Mouse (Mus musculus) adrenal gland, postnatal 14 days (tissue): ENCODE results near the gene Ust. TPM values are rescaled to one million over a fixed set of nuclear protein-coding genes. Genes with fewer than 3 reads are reported as not detected.

Experiments used
- DNase-seq: peaks from one replicate; pipeline ENCODE4 v3.0.0; 2021; ENCODE audit warnings: mixed read lengths
- total RNA-seq: library from RNA; stranded (reverse); gene quantifications from 2 replicates; pipeline ENCODE4 v1.2.3, GENCODE M21; 2021

Ust gene
- total RNA-seq, 1 experiment from 2014 or later: 5.9 TPM

DNA sequence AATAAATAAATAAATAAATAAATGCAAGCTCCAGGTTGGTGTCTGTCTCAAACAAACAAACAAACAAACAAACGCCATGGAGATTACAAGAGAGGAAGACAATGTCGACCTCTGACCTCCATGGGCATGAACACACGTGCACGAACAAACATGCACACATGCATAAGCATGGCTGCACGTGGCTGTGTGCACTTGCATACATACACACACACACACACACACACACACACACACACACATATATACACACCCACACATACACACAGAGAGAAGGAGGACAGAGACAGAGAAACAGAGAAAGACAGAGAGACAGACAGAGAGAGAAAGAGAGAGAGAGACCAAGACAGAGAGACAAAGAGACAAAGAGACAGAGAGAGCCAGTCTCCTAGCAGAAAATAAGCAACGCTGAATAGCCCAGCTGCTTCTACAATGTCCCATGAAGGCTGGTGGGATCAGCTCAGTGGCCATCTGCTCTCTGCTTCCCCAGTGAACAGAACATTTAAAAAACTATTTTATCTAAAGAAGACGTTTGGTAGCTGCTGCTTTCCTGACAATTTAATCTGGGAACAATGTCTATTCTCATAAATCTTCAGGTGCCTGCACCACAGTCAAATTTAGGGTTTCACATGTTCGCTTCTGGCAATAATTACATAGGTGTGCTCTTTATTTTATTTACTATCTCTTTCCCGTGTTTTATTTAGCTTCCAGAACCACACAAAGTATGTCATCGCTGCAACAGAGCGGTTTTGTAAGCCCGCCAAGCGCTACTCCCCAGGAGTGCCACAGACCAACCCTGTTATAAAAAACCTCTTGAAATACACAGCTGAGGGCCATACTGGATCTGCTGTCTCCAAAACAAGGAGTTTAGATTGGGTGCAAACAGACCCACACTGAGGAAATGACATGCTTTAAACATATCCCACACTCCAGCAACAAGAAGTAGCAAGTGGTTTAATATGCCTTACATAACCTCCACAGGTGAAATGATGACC is 89.5 kb downstream of the Ust start:
- no peak for DNase-seq

DNA sequence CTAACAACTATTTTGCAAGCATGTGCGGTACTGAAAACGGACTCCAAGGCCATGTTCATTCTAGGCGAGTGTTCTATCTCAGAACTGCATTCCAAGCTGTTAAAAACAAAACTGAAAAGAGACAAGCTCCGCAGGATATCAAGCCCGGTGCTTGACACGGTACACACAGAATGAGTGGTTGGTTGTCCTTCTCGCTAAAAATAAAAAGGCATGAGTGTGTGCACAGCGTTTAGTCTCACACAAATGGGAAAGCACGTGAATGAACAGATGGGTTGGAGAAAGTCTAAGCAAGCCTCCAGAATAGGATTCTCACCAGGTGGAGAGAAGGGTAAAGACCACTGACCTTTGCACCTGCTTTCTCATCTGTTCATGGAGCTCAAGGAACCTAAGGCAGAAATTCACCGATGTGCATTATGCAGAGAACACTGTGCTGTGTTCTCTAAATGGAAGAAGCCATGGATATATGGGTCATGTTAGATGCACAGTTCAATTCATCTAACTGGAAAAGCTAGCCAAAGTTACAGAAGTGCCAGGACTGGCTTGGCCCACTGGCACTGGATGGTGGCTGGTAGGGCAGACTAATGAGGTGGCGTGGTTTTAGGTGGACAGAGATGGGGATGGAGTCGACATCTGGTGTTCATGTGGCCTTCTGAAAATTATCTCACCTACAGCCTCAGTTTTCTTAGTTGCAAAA is 90.8 kb downstream of the Ust start:
- no peak for DNase-seq

DNA sequence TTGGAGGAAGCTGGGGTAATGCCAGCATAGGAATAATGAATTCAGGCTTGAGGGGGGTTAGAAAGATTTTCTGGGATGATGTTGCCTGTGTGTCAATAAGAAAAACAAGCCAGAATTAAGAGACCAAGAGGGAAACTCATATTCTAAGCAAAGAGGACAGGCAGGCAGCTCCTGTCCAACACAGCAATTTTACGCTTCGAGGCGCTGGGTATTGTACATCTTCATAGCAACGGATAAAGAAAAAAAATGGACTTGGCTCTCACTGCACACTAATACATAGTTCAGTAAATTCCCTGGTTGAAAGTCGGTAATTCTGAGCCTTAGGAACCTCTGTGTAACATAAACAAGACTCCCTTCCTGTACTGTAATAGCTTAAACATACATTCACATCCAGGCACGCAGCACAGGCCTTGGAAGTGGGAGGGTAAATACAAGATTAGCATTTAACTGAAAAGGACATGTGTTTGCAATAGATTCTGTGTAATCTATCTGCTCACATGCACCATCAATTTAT is 99.1 kb downstream of the Ust start:
- no peak for DNase-seq

DNA sequence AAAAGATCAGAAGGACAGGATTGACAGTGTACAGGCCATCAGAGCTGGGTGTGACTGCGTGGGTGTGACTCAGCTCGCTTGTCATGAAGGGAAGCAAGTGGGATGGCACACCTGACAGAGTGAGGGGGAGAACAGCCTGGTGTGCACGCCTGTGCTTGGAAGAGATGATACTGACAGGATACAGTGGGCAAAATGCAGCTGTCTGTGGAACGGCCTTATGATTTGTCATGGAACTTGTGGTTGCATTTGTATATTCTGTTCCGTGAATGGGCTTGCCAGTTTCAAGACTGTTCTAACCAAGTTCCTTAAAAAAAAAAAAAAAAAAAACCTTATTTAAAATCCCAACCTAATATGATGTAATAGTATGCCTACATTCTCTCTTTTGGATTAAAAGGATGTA is 103.2 kb downstream of the Ust start:
- DNase-seq: no peak

DNA sequence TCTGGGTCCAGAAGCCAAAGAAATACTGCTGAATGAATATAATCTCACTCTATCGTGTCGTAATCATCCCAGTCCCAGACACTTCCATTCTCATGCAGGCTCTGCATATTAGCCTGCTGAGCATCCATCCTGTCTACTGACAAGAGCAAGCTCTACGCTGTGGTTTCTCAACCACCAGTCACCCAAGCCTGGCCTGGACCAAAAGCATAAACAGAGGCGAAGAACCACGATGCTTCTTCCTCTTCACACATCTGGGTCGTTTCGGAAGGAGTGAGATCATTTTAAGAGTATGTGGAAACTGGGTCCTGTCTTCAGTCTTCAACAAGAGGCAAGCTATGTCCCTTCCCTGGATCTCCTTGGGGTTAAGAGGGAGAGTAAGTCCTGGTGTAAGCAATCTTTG is 103.6 kb downstream of the Ust start:
- no peak for DNase-seq

DNA sequence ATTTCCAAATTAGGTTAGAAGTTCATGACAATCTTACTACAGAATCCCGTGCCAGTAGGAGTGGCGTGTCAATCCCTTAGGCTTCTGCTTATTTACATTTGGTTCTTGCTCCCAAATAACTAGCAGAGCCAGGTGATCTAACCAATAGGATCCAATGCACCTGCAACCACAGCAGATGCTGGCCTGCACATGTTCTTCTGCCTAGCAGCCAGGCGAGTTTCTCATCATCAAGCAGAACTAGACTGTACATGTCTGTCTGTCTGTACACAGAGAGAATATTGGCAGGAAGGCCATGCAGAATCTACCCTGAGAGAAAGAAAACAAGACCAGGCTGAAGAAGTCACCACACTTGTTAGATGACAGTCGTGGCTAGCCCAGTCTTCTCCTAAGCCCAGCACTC is 113.5 kb downstream of the Ust start:
- no peak for DNase-seq

DNA sequence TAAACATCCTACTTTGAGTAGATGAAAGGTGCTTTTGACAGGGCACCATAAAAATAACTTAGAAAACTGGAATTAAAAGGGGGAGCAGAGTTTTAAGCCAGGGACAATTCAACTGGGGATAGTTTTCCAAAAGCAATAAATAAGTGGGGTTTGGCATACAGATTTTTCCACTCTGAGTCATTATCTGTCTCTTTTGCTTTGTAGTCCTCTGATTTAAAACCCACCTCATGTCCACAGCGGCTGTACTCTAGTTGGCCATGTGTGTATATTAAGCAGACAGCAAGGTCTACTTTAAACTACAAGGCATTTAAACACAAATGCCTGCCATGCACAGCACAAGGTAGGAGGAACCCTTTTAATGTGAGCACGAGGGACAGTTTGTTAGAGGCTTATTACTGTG is 126.4 kb downstream of the Ust start:
- no peak for DNase-seq

DNA sequence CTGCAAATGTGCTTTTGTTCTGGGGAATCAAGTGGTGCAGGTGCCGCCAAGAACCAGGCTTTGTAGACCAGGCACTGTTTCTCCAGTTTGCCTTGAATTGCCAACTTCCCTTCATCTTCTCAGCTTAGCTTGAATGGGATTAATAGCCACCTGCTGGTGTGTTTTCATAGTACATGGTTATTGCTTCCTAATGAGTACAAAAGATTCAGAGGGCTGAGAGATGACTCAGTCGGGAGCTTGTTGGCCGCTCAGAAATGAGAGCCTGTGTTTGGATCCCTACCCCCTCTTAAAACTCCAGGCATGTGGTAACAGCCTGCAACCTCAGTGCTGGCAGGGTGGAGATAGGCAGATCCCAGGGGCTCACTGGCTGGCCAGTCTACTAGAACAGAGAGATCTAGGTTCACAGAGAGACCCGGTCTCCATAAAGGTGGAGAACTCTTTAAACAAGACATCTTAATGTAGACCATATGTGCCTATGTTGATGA is 127.3 kb downstream of the Ust start:
- peak; percentile 58 for DNase-seq

DNA sequence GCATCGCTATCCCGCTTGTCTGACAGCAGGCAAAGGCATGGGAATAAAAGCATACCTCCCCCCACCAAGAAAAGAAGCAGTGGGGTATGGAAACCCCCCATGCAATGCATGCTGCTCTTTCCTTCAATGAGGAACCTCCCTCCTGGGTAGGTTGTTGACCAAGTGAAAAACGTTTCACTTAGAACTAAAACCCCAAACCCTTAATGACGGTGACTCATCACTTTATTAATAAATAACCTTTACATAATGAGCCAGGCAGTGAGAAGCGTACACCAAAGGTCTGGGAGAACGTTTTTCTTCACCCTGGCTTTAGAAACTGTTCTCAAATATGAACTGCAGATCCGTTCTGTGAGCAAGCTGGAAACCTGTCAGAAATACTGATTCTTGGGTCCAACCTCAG is 130.4 kb downstream of the Ust start:
- no peak for DNase-seq

DNA sequence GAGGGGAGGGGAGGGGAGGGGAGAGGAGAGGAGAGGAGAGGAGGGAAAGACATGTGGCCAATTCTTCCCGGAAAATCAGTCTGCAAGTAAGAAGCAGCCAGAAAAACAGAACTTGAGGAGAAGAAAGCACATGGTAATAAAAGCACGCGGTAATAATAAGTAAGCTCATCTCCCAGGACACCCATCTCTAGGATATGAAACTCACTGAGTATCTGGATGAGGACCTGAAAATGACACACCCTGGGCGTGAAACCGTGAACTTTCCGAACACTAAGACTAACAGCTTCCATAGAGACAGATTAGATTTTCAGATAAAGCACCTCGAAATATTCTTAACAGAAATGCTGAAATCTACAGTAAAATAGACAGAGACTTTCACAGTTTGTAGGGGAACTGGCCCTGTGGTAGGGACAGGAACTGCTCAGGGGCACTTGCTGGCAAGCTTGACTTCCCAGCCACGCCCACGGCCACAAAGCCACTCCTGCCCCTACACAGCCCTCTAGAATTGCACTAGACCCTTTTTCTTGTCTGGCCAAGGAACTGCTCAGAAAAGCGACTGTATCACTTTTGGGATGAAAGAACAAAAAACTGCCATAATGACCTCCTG is 148.6 kb downstream of the Ust start:
- no peak for DNase-seq

DNA sequence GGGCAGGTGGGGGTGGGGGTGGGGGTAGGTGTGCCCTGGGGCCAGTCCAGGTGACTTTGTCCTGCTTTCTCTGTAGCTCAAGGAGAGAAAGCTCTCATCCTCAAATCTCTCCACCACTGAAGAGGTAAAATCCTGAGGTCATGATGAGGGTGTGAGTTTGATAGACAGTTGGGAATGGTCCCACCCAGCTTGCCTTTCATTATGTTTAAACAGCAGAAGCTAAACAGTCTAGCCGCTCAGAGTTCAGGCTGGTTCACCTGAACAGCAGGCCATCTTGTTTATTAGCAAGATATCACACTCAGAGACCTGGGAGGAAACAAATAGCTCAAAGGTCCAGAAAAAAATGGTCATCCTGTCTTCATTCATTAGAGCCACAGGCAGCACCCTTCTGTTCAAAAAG is 152.8 kb downstream of the Ust start:
- no peak for DNase-seq

DNA sequence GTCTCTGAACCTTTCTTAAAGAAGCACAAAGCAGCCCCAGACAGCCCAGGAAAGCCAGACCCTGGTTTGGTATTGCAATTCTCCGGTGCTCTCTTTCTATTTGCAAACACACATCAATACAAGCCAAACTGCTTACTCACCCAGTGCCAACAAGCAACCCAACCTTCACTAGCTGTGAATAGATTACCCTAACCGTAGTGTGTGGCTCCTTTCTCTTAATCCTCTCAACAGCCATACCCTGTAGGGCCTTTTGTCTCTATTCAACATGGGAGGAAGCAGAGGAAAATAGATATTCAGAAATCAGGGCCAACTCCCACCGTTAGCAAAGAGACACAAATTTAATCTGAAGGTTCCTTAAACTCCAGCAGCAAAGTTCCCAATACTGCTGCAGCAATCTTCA is 154.4 kb downstream of the Ust start:
- DNase-seq: no peak

DNA sequence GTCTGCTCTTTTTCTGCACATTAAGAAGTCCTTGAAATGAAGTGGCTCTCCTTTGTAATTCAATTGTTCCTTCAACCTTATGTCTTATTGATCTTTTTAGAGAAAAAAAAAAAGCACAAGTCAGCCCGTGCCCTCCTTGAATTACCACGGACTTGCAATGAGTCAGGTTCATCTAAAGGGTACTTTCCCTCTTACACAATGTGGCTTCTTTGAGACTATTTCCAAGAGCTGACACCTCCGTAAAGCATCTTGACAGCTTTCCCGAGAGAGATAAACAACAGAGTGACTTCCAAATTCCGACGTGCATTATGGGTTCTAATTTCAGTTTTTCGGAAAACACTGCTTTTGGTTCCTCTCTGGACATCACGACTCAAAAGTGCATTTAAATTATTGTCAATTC is 155.3 kb downstream of the Ust start:
- no peak for DNase-seq

DNA sequence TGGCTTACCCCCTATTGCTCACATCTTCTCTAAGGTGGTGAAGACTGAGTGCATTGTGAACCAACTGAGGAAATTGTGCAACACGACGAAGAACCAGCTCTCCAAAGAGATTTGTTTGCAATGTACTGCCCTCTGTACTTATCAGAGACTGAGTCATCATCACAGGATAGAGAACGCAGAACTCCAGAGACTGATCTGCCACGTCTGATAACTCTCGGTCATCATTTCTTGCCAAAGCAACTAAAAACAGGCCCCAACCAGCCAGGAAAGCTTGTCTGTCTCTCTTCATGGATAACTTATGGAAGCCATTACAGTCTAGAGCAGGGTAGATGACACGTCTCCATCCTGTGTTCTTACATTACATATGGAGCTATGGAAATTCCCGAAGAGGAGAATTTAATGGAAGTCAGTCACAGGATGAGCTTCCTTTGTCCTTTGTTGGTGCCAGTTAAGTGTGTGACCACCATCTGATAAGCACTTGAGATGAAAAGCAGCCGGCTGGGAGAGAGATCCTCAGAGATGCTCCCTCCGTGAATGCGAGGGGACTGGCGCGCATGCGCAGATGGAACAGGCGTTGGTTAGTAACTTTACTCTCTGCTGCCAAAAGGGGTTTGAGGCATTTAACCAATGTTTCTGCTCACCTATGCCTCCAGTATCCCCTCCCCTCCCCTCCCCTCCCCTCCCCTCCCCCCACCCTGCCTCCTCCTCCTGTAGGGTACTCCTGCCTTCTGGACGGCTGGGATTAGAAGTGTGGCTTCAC is 160.2 kb downstream of the Ust start:
- peak; percentile 7 for DNase-seq

DNA sequence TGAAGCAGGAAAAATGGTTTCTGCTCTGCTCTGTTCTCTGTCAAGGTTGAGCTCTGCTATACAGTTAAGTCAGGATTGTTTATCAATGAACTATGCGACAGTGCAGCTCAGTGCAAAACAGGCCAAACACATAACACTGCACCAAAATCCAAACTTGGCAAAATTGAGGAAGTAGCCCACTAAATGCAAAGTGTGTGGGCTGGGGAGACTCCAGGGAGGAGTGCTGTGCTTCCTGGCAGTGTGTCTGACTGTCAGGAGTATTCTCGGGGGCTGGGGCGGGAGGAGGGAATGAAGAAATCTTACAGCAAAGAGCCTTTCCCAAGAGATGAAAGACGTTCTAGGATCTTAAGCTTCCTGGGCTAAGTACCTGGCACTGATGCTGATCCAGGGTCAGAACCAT is 165.1 kb downstream of the Ust start:
- DNase-seq: no peak

DNA sequence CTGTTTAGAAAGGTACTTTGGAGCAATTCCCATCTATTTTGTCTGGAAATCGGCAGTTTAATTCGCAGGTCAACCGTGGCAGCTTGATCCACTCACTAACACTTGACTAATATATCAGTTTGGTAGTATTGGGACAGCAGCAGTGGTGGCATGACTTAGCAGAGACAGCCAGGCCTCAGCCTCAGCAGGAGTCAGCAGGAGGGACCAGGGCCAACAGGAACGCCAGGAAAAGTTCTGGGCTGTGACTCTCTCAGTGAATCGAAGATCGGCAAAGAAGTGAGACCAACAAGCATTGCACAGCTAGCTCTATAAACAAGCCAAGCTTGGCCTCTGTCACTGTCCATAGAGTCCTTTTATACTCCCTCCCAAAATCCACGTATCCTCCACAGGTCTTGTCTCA is 168.0 kb downstream of the Ust start:
- no peak for DNase-seq

DNA sequence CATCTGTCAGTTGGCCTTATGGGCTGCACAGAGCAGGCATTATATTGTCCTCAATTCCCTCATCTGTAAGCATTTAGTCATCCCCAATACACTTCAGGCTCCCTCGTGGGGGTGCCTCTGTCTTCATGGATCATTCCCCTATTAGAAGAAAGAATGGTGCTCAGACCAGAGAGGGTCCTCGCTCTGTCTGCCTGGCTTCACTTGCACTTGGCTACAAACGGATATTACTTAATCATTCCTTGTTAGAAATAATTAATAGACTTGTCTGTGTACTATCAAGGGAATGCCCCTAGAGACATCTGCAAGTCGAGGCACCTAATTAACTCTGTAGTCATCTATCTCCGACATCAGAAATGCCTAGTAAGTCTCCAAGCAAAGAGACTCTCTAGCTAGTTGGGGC is 171.1 kb downstream of the Ust start:
- no peak for DNase-seq

DNA sequence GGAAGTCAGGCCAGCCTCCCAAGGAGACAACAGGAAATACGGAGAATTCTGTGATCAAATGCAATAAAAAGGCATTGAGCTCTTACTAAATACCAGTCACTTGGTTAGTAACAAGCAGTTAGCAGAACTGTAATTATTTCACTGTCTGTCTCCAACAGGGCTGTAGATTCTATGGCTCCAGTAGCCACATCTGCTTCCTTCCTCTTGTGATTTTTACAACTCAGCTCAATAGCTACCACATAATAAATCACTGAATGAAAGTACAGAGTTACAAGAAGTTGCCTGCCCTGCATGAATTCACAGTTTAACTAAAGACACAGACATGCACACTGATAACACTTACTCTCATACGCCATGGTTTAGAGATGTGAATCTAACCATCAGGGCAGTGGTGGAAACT is 176.1 kb downstream of the Ust start:
- DNase-seq: no peak

DNA sequence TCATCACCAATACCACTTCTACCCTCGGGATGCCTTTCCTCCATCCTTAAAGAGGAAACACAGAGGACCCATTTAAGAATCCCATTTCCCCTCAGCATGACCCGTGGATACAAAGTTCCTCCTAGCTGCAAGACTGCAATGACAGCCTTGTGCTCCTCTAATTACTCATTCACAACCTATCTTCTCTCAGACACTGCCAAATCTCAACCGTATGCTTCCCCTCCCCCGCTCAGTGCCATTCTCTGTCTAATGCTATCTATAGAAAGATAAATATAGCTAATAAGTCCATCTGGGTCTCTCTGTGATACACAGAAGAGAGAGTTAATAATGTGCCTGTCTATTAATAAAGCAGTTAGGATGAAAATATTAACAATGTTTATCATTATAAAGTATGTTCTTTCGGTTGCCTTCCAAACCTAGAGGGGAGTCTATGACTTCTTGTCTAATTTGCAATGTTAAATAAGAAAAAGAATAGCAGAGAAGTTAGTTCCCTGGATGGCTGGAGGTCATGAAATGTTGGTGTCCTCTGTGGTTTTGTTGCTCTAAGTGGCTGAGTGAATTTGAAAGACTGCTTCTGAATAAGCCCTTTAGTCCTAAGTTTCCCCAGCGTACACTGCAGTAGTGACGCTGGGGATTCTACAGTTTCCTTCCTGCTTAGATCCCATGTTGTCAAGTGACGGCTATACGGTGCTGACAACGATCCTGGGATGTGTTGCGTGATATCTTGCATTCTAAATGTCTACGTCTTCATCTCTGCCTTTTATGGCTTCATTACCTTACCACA is 178.8 kb downstream of the Ust start:
- DNase-seq: no peak

DNA sequence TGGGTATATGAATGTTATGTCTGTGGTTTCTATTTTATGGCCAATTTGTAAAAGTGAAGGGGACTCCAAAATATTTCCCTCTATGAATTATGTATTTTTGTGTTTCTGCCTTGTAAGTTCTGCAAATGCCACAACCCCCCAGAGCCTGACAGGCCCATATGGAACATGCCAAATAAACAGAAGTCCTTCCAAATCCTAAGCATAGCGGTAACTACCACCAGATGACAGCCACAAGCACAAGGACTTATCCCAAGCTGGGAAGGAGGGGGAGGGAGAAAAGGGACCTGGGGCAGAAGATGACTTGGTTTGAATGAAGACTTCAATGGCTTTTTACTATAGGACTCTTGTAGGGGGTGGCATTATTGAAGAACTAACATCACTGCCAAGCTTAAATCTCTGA is 182.0 kb downstream of the Ust start:
- DNase-seq: no peak

DNA sequence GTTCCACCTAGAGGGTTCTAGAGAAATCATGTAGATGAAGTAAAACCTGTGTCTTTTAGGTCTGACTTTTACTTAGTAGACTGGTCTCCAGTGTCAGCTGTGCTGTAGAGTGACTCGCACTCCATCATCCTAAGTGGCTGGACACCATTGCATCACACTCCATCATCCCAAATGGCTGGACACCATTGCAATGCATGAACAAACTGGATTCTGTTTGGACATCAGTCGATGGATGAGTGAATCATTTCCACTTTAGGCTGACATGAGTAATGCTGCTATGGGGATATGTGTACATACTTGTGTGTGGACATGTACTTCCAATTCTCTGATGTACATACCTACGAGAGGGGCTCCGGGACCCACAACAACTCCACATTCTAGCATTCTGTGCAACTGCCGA is 187.7 kb downstream of the Ust start:
- no peak for DNase-seq
